In the genomic region with DNA sequence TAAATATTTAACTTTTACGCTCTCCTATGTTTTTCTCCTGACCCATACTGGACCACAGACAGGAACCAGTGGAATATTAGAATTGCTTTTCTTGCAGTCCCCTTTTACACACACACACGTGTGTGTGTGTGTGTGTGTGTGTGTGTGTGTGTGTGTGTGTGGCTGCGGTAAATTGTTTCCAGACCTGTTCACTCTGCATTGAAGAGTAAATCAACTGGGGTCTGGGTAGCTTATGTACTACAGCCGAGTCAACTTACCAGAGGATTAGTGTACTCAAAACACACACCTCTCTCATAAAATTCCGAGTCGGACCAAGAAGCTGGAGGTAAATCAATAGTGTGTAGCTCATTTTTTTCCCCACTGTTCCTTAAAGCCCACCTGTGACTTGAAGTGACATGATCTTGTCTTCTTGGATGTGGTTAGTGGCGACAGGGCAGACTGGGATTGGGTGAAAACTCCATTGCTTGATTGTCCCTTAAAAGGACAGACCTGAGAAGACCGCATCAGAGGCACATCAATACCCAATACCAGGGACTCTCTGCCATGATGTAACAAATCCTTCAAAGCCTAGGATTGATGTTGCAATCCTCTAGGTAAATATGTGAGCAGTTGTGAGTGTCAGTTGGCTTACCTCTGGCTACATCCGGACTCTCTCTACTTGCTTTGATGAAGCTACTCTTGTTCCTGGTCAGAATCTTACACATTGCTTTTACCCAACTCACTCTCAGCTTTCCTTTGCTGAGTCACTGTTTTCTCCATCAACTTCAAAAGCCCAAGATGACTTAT, we compare ENCODE assay signal across 10 mouse cellular contexts.
"Had no signal": no experiment of that assay in that cellular context is flagged by ENCODE, and none has a peak within 500 bp of the region (broad histone marks: within the 10 kb centered on the region; RNA-seq: fewer than 3 reads in every experiment).

No protein-coding gene starts in this region.

- ATAC-seq: hindbrain, postnatal 0 days; midbrain, embryonic 13.5 days had no signal

- H3K9me3 ChIP-seq: limb, embryonic 15.5 days; lung, embryonic 15.5 days; midbrain, embryonic 13.5 days; stomach, embryonic 15.5 days had no signal

- H3K27me3 ChIP-seq: limb, embryonic 15.5 days; lung, embryonic 15.5 days; midbrain, embryonic 13.5 days; stomach, embryonic 15.5 days had no signal

- H3K4me2 ChIP-seq: limb, embryonic 15.5 days; lung, embryonic 15.5 days; midbrain, embryonic 13.5 days; stomach, embryonic 15.5 days had no signal

- DNase-seq: kidney, adult 18-20 months; kidney, postnatal 10 days; right cerebral cortex, postnatal 14 days; thymus, adult 2 months; thymus, postnatal 4 days had no signal

- H3K9ac ChIP-seq: limb, embryonic 15.5 days; lung, embryonic 15.5 days; midbrain, embryonic 13.5 days; stomach, embryonic 15.5 days had no signal

- H3K4me3 ChIP-seq: limb, embryonic 15.5 days; lung, embryonic 15.5 days; midbrain, embryonic 13.5 days; stomach, embryonic 15.5 days had no signal

- H3K36me3 ChIP-seq: limb, embryonic 15.5 days; lung, embryonic 15.5 days; midbrain, embryonic 13.5 days; stomach, embryonic 15.5 days had no signal

- H3K4me1 ChIP-seq: lung, embryonic 15.5 days; stomach, embryonic 15.5 days had no signal

- H3K27ac ChIP-seq: hindbrain, postnatal 0 days; limb, embryonic 15.5 days; lung, embryonic 15.5 days; midbrain, embryonic 13.5 days; stomach, embryonic 15.5 days had no signal
